Mouse (Mus musculus) gastrocnemius, adult 2 months (tissue): ENCODE measurements around the gene Rexo5. TPM values are rescaled to one million over a fixed set of nuclear protein-coding genes. Genes with fewer than 3 reads are reported as not detected.

ENCODE experiments used
- DNase-seq: peaks from one replicate; pipeline ENCODE4 v3.0.0; 2022
- H3K27ac ChIP-seq: fragments of 200-600 bp; 2 replicates; pipeline ENCODE4 v1.8.1; 2022; ENCODE audit warnings: mild to moderate bottlenecking
- H3K4me3 ChIP-seq: fragments of 200-600 bp; 2 replicates; pipeline ENCODE4 v1.8.1; 2022; ENCODE audit warnings: mild to moderate bottlenecking, moderate library complexity
- CTCF ChIP-seq: fragments of 200-600 bp; IDR thresholded peaks from 2 replicates; pipeline ENCODE4 v1.8.1; 2022; ENCODE audit warnings: antibody characterized with exemption, mild to moderate bottlenecking, moderate library complexity
- intact Hi-C: fragments of 180-260 bp; cut with DNase I; formaldehyde crosslinking; loops from one replicate; pipeline ENCODE4 v1.15.1; 2025
- total RNA-seq, 2 experiments: library from RNA; stranded (reverse); gene quantifications; 2 replicates each; pipeline ENCODE4 v1.2.3; 2021

The Rexo5 gene
- total RNA-seq, 2 experiments from 2014 or later: 0.64 to 0.71 TPM

DNA sequence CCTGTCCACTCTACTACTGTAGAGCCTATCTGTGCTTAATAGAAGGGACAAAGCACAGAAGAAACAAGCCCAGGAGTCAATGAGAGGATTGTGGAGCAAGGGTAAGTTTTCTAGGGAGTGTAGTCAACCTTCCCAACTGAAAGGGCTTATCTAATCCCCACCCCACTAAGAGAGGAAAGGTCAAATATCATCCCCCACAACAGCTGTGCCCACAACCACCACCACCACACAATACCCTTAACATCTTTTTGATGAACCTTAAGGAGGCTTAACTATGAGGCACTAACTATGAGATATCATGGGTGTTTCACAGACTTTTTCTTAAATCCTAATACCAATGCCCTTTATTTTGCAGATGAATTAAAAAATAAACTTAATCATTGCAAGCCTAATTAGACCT, 58.7 kb downstream of the Rexo5 start:
- no peak overlapping the region for H3K4me3 ChIP-seq
- 0 out of 2 replicates have a peak overlapping the region, but pooled peaks have one; percentile 70 for H3K27ac ChIP-seq
- no peak for DNase-seq
- intact Hi-C loops: loop anchor here (10.0 kb wide), 1 partner anchor 472 kb away; the partner anchor contains the start of gene Abca15
- no peak for TF ChIP-seq CTCF

DNA sequence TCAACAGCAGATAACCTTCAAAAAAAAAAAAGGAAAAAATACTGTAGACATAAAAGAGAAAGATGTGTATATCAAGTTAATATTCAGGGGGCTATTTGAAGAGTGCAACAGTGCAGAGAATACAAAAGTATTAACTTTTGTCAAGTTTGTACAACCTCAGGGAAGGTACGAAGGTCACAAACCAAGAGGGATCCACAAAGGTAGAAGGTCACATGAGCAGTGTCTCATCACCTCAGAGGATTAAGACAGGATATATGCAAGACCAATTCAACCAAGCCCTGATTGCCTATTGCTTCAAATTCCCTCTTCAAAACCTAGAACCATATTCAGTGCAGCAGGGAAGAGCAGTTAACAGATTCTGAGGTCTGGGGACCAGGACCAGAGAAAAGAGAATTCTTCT, 59.4 kb downstream of the Rexo5 start:
- H3K4me3 ChIP-seq: no peak overlapping the region
- TF ChIP-seq CTCF: no peak
- H3K27ac ChIP-seq: no peak overlapping the region
- no peak for DNase-seq
- intact Hi-C loops: loop anchor here (10.0 kb wide), 1 partner anchor 472 kb away; the partner anchor contains the start of gene Abca15

DNA sequence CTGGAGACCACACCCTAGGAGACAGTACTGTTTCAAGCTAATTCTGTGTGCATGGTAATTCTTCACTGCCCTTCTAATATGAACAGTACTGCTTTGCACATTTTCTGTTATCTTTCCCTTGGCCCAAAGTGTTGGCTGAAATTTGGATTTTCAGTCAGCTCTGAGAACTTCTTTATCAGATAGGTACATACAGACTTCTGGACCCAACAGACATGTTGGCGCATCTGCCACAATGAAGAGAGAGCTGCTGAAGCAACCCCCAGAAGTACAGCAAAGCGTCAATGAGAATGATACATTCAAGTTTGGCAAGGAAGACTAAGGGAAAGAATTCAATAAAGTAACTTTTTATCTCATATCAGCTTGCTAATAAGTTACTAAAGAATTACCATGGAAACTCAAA, 60.6 kb downstream of the Rexo5 start:
- H3K27ac ChIP-seq: no peak overlapping the region
- H3K4me3 ChIP-seq: no peak overlapping the region
- DNase-seq: no peak
- intact Hi-C loops: loop anchor here (10.0 kb wide), 1 partner anchor 470 kb away; the partner anchor contains the start of gene Abca15
- no peak for TF ChIP-seq CTCF

DNA sequence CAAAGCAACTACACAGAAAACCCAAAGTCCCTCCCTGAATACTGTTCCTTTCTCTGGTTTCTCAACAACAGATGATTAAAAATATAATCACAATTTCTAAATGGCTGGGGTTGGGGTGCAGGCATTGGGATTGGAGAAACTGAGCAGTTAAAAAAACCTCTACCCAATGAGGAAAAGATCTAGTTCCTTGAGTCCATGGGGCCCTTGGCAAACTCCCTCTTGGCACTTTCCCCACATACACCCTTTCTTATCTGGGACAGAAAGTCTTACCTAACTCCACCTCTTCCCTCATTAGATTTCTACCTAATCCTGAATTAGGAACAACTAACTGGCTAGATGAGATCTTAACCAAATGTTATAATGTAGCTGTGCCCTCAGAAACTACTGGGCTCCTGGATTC, 61.2 kb downstream of the Rexo5 start:
- no peak for TF ChIP-seq CTCF
- no peak overlapping the region for H3K27ac ChIP-seq
- intact Hi-C loops: loop anchor here (10.0 kb wide), 1 partner anchor 470 kb away; the partner anchor contains the start of gene Abca15
- DNase-seq: no peak
- H3K4me3 ChIP-seq: no peak overlapping the region

DNA sequence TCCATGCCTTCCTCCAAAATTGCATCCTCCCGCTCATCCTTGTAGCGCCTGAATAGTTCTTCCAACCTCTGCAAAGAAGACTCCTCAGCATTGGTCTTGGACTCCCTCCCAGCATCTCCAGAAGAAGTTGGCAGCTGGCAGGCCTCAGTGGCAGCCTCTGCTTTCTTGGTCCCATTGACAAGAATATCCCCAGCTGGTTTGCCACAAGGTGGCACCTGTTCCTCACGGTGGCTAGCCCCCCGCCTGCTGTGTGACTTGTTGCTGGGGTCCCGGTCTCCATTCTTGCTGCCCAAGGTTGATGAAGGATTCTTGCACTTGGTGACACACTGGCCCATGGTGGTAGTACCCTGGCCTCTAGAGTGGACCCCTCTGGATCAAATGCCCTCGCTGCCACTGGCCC, 65.7 kb downstream of the Rexo5 start:
- H3K4me3 ChIP-seq: no peak overlapping the region
- DNase-seq: peak; percentile 28
- intact Hi-C loops: loop anchor here (10.0 kb wide), 1 partner anchor 465 kb away; the partner anchor contains the start of gene Abca15
- peak; percentile 47 for TF ChIP-seq CTCF
- 0 out of 2 replicates have a peak overlapping the region, but pooled peaks have one; percentile 28 for H3K27ac ChIP-seq

DNA sequence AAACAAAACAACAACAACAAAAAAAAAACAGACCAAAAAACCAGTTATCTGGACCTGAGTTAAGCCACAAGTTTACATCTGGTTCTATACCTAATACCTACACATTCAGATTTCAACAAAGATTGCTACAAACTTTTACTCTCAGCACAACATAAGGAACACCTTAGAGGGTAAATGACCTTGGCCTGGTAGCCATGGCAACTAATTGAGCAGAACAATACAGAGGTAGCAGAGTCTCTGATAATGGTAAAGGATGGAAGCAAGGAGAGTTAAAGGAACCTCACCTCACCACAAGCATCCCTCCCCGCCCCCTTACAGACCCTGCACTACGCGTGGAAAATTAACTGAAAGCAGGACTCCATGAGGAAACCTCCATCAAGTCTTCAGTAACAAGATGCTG, 66.3 kb downstream of the Rexo5 start:
- H3K4me3 ChIP-seq: no peak overlapping the region
- H3K27ac ChIP-seq: peak overlapping the region; percentile 78; the same call in 1 of the 2 replicates
- no peak for TF ChIP-seq CTCF
- no peak for DNase-seq
- intact Hi-C loops: loop anchor here (5.0 to 10.0 kb wide), 2 partner anchors 37 to 105 kb away; partner anchors contain the start of genes Dcun1d3 and Lyrm1

DNA sequence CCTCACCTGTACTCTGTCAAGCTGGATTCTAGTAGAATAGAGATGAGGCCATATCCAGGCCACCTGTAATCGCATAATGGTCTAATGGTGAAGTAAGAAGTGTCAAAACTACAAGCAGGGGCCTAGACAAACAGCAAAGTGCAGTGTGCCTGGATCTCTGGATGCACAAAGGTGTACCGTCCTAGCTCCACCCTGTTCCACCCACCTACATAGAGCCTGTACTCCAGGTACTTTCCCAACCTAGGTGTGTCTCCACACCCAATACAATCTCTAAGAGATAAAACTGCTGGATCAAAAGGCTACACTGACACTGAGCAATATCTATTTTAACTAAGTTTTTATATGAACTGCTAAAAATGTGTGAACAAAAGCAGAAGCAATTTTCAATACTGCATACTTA, 66.7 kb downstream of the Rexo5 start:
- intact Hi-C loops: loop anchor here (5.0 to 10.0 kb wide), 2 partner anchors 37 to 104 kb away; partner anchors contain the start of genes Dcun1d3 and Lyrm1
- peak overlapping the region; percentile 78 for H3K27ac ChIP-seq

DNA sequence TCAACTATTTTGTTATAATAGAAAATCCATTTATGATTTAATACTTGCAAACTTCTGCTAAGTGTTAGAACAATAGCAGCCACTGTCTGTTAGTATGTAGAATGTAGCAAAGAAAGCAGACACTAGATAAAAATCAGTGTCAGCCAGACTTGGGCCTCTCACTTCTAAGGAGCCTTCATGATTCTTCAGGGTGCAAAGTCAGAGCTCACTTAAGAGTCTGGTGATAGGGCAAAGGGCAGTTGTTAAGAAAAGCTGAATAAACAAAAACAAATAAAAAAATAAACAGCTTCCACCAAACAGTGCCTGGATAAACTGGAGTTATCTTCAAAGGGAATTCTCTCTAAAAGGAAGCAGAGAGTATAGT, 67.1 kb downstream of the Rexo5 start:
- intact Hi-C loops: loop anchor here (5.0 to 10.0 kb wide), 2 partner anchors 36 to 104 kb away; partner anchors contain the start of genes Dcun1d3 and Lyrm1
- Histone ChIP-seq H3K27ac (peak overlapping the region; percentile 78), H3K4me3 (no peak overlapping the region)

More for the DNA sequence above, 66.7 kb downstream of the Rexo5 start:
- DNase-seq: no peak
- H3K4me3 ChIP-seq: no peak overlapping the region
- no peak for TF ChIP-seq CTCF

DNA sequence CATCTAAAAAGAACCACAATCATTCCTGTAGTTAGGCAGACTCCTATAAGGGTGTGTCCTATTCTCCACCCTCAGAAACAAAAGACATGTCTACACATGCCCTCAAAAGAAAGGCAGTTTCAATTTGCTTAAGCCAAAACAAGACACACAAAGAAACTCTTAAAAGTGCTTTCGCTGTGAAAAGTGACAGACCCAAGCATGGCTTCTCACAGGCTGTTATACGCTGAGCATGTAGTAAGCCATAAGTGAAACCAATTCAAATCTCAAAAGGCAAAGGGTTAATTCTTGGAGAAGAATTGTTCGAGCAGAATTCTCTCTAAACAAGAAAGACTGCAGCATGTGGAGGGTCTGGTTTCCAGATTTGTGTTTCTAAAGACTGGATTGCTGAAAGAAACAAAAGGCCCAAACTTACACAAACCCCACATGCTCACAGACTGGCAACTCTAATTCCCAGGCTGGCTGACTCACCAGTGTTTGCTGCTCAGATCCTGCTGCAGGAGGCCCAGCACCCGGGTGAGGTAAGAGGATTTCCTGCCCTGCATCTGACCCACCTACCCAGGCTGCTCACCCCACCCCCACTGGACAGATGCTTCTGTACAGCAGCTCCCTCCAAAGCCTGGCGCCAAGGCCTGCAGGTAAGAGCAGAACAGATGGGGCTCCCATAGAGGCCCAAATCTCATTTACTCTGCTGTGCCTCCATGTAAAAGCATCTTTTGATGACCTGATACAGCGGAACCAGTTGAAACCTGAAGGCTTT, 67.7 kb downstream of the Rexo5 start:
- H3K27ac ChIP-seq: peak overlapping the region; percentile 78
- peak; percentile 62 for DNase-seq
- H3K4me3 ChIP-seq: peak overlapping the region; percentile 3; the same call in 1 of the 2 replicates
- TF ChIP-seq CTCF: no peak
- intact Hi-C loops: loop anchor here (5.0 to 10.0 kb wide), 2 partner anchors 36 to 103 kb away; partner anchors contain the start of genes Dcun1d3 and Lyrm1

More for the DNA sequence above, 67.1 kb downstream of the Rexo5 start:
- DNase-seq: no peak
- TF ChIP-seq CTCF: no peak

DNA sequence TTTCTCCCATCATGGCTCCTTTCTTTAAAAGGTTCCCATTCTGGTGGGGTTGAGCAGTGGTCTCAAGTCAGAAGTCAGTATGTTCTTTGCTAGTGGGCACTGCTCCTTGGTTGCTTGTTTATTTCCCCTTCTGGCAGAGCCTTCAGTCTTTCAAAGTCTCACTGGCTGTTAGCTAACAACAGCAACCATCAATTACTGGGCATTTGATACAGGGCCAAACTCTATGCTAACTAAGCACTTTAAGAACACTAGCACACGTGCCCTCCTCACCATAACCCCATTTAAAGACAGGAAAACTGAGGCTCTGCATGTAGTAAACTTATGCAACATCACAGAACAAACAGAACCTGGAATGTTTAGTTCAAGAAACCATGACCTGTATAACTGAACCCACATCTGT, 68.4 kb downstream of the Rexo5 start:
- DNase-seq: no peak
- no peak for TF ChIP-seq CTCF
- intact Hi-C loops: loop anchor here (5.0 to 10.0 kb wide), 2 partner anchors 35 to 103 kb away; partner anchors contain the start of genes Dcun1d3 and Lyrm1
- no peak overlapping the region for H3K4me3 ChIP-seq
- peak overlapping the region; percentile 78 for H3K27ac ChIP-seq

DNA sequence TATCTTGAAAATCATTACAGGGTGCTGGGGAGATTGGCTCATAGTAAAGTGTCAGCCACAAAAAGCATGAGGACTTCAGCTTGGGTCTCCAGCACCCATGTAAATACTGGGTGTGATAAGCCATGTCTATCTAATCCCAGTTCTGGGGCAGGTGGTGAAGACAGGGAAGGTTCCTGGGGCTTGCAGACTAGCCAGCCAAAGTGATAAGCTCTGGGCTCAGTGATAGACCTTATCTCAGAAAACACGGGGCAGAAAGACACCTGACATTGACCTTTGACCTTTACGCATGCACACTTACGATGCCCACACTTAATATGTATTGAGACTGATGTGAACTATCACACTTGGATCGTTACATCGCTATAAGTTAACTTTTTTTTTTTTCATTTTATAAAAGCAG, 70.7 kb downstream of the Rexo5 start:
- no peak for DNase-seq
- Histone ChIP-seq H3K4me3 (no peak overlapping the region), H3K27ac (no peak overlapping the region)
- no peak for TF ChIP-seq CTCF
- intact Hi-C loops: loop anchor here (5.0 to 10.0 kb wide), 2 partner anchors 33 to 100 kb away; partner anchors contain the start of genes Dcun1d3 and Lyrm1

DNA sequence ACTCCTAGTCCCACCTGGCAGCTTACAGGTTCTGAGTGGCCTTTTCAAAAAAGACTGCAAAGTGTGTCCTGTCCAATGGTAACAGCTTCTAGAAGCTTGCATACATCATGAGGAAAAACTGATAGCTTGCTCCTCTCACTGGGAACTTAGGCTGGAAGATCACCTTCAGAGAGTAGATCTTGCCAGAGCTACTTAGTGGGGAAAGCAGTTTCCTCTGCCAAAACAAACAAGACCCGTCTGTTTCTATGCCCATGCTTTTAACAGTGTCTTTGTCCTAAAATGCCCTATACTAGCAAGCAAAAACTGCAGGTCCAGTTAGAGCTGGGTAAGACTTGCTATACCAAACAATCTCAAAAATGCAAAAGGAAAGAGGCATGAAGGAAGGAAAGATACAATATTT, 72.3 kb downstream of the Rexo5 start:
- intact Hi-C loops: loop anchor here (10.0 kb wide), 1 partner anchor 99 kb away; no protein-coding TSS in a partner anchor
- DNase-seq: no peak
- H3K27ac ChIP-seq: no peak overlapping the region
- no peak overlapping the region for H3K4me3 ChIP-seq
- no peak for TF ChIP-seq CTCF

DNA sequence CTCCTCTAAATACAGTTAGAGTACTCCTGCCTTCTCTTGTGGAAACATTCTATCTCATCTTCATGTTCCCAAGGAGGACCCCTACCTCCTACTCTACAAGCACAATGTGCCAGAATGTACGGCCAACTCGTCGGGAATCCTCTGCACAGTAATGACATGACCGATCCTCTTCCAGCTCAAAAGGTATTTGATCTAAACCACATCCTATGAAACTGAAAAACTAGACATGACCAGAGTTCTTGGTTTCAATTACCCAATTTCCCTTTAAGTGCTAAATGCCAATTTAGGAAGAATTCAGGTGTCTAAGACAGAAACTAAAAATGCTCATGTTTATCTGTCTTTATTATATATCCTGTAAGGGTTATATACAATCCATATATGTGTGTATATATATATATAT, 78.4 kb downstream of the Rexo5 start:
- Histone ChIP-seq H3K27ac (no peak overlapping the region), H3K4me3 (no peak overlapping the region)
- TF ChIP-seq CTCF: no peak
- no peak for DNase-seq
- intact Hi-C loops: no loop called here
